Mouse (Mus musculus): ENCODE data around the gene Epb41. TPM values are rescaled to one million over a fixed set of nuclear protein-coding genes. Genes with fewer than 3 reads are reported as not detected.
A peak's percentile ranks its signal among the peaks of the same experiment; 100 is the strongest.

The Epb41 gene
- total RNA-seq (2014; rRNA removed), result 65.0 and 68.3 TPM in 2 replicates
- polyA plus RNA-seq (2015; fragmentation: Nextera tagmentation; extraction: Ambion mirVana), result 32.4 and 36.5 TPM in 2 replicates

DNA sequence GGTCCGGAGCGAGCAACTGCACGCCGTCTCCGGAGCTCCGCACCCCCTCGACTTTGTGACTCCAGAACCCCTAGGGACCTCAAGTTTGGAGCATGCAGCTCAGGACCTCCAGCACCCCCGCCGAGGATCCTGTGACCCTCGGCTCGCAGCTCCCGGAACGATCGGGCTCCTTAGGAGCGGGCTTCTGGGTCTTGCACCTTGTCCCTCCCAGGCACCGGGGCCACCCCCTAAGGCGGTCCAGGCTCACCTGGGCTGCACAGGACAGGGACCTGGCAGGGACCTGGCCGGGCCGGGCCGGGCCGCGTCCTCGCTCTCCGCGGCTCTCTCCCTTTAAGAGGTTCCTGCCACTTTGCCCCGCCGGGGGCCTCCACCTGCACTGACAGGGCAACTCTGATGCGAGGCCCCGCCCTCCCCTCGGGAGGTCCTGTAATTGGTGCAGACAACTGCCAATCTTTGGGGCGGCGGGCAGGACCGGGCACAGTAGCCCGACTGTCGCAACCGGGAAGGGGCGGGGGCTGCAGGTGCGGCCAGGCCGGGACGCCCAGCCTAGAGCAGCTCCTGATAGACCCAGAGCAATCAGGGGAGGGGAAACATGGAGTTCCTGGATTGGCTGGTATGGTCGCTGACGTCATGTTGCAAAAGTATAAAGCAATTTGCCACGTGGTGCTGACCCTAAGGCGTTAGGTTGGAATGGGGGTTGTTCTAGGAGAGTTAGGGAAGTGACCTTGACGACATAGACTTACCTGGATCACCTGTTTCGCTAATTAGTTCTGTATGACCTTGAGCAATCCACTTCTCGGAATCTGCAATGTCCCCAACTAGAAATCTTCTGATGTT lies at the start of gene Epb41:
Epb41 (minus strand) TSS at position 389 of the 837 bp plus-strand sequence.
- WGBS, result 2% methylated on average over 47 of the region's 47 CpGs
- no peak within 1 kb of the TSS for H3K27ac ChIP-seq (ENCODE audit: low read depth, low read length)
- ATAC-seq (peak; percentile 90), DNase-seq (peak; percentile 84)
- H3K9ac ChIP-seq, result peak within 1 kb of the TSS; percentile 50
- no peaks in the 10 kb centered on the region for H3K9me3 ChIP-seq (ENCODE audit: low read length)
- peak within 1 kb of the TSS; percentile 48 for H3K4me3 ChIP-seq (ENCODE audit: low read depth, low read length)
- no peak for TF ChIP-seq CTCF (IDR thresholded peaks at IDR 0.05; ENCODE audit: low read depth)
- H3K4me1 ChIP-seq (ENCODE audit: insufficient read depth), result no peaks in the 10 kb centered on the region
- H3K36me3 ChIP-seq (ENCODE audit: insufficient read depth), result no peaks in the 10 kb centered on the region
- H3K27me3 ChIP-seq (ENCODE audit: insufficient read depth, low read length), result peaks cover 33% of the 10 kb centered on the region
- peak within 1 kb of the TSS; percentile 100 for H3K4me2 ChIP-seq (ENCODE audit: low read depth)

DNA sequence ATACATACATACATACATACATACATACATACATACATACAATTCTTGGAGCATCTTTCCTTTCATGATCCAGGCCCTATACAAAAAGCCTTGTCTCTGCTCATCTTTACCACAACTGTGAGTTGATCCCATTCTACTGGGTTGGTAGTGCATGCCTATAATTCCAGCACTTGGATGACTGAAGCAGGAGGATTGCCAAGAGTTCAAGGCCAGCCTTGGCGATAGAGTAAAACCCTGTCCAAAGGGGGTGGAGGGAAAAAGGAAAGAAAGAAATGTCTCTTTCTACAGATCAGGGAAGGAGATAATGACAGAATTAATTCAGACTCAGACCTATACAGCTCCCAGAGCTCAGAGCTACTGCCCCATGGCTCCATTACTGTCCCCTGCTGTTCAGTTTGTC lies 48.0 kb upstream of the Epb41 start:
- Histone ChIP-seq H3K36me3 (ENCODE audit: insufficient read depth) (no peaks in the 10 kb centered on the region), H3K9me3 (ENCODE audit: low read length) (no peaks in the 10 kb centered on the region), H3K9ac (no peak overlapping the region), H3K27me3 (ENCODE audit: insufficient read depth, low read length) (no peaks in the 10 kb centered on the region), H3K4me3 (ENCODE audit: low read depth, low read length) (no peak overlapping the region), H3K4me1 (ENCODE audit: insufficient read depth) (no peaks in the 10 kb centered on the region), H3K27ac (ENCODE audit: low read depth, low read length) (no peak overlapping the region), H3K4me2 (ENCODE audit: low read depth) (no peak overlapping the region)
- ATAC-seq, result no peak
- 50% methylated on average over 1 of the region's 1 CpGs for WGBS
- no peak for TF ChIP-seq CTCF (IDR thresholded peaks at IDR 0.05; ENCODE audit: low read depth)
- no peak for DNase-seq

DNA sequence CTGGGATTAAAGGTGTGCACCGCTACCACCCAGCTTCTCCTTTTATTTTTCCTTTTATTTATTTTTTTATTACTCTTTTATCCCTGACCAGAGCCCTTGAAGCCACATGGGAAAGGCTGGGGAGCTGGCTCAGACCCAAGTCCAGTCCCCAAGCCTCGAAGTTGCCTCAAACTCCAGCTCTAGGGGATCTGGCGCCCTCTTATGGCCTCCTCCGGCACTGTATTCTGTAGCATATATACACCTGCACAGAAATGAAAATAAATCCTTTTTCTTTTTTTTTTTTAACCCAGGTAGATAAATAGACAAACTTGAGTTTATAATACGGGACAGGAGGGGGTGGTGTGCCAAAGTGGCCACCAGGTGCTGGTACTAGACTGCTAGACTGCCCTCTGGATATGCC lies 46.6 kb upstream of the Epb41 start:
- TF ChIP-seq CTCF (IDR thresholded peaks at IDR 0.05; ENCODE audit: low read depth), result 0 out of 2 replicates have a peak, but pooled peaks have one; percentile 18
- WGBS, result 82% methylated on average over 5 of the region's 5 CpGs
- ATAC-seq, result no peak

DNA sequence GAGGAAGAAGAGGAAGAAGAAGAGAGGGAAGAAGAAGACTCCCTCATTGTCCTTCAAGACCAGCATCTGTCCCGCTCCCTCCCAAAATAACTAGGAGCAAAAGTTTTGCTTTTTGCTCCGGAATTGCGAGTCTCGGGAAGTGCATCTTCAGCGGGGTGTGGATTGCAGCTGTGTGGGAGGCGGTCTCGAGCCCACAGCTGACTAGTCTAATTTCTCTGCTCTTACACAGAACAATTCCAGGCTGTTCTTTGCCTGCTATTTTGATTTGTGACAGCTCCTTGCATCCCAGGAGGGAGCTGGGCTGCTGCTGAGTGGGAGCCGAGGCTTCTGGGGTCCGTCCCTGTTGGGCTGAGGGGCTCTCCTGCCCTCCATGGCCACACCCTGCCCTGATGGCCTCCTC lies 44.4 kb upstream of the Epb41 start:
- no peak overlapping the region for H3K4me3 ChIP-seq (ENCODE audit: low read depth, low read length)
- H3K9ac ChIP-seq, result no peak overlapping the region
- no peak for TF ChIP-seq CTCF (IDR thresholded peaks at IDR 0.05; ENCODE audit: low read depth)
- WGBS, result 60% methylated on average over 9 of the region's 9 CpGs
- DNase-seq (no peak), ATAC-seq (no peak)
- no peaks in the 10 kb centered on the region for H3K9me3 ChIP-seq (ENCODE audit: low read length)
- no peaks in the 10 kb centered on the region for H3K4me1 ChIP-seq (ENCODE audit: insufficient read depth)
- no peak overlapping the region for H3K27ac ChIP-seq (ENCODE audit: low read depth, low read length)
- H3K27me3 ChIP-seq (ENCODE audit: insufficient read depth, low read length), result no peaks in the 10 kb centered on the region
- H3K36me3 ChIP-seq (ENCODE audit: insufficient read depth), result no peaks in the 10 kb centered on the region
- H3K4me2 ChIP-seq (ENCODE audit: low read depth), result no peak overlapping the region

More for the DNA sequence above, 46.6 kb upstream of the Epb41 start:
- Histone ChIP-seq H3K4me1 (ENCODE audit: insufficient read depth) (no peaks in the 10 kb centered on the region), H3K4me3 (ENCODE audit: low read depth, low read length) (no peak overlapping the region), H3K9me3 (ENCODE audit: low read length) (no peaks in the 10 kb centered on the region), H3K27ac (ENCODE audit: low read depth, low read length) (no peak overlapping the region), H3K9ac (no peak overlapping the region), H3K4me2 (ENCODE audit: low read depth) (no peak overlapping the region), H3K27me3 (ENCODE audit: insufficient read depth, low read length) (no peaks in the 10 kb centered on the region), H3K36me3 (ENCODE audit: insufficient read depth) (no peaks in the 10 kb centered on the region)
- no peak for DNase-seq

DNA sequence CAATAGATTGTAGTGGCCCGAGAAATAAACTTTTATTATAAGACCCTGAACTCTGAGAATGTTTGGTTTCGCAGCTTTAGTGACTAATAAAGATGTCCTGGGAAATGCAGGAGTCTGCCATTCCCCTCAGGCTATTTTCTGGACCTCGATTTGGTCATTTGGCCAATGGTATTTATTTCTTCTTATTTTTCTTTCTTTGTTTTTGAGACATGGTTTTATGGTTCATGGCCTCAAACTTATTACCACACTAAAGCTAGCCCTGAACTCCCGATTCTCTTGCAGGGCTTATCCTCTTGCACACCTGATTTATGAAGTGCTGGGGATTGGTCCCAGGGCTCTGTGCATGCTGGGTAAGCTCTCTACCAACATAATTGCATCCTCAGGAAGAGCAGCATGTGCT lies 41.2 kb upstream of the Epb41 start:
- no peak for TF ChIP-seq CTCF (IDR thresholded peaks at IDR 0.05; ENCODE audit: low read depth)
- no peaks in the 10 kb centered on the region for H3K4me1 ChIP-seq (ENCODE audit: insufficient read depth)
- H3K4me3 ChIP-seq (ENCODE audit: low read depth, low read length), result no peak overlapping the region
- DNase-seq (no peak), ATAC-seq (no peak)
- H3K36me3 ChIP-seq (ENCODE audit: insufficient read depth), result no peaks in the 10 kb centered on the region
- 90% methylated on average over 4 of the region's 4 CpGs for WGBS
- H3K4me2 ChIP-seq (ENCODE audit: low read depth), result no peak overlapping the region
- H3K9me3 ChIP-seq (ENCODE audit: low read length), result no peaks in the 10 kb centered on the region
- H3K27me3 ChIP-seq (ENCODE audit: insufficient read depth, low read length), result no peaks in the 10 kb centered on the region
- no peak overlapping the region for H3K27ac ChIP-seq (ENCODE audit: low read depth, low read length)
- H3K9ac ChIP-seq, result no peak overlapping the region

DNA sequence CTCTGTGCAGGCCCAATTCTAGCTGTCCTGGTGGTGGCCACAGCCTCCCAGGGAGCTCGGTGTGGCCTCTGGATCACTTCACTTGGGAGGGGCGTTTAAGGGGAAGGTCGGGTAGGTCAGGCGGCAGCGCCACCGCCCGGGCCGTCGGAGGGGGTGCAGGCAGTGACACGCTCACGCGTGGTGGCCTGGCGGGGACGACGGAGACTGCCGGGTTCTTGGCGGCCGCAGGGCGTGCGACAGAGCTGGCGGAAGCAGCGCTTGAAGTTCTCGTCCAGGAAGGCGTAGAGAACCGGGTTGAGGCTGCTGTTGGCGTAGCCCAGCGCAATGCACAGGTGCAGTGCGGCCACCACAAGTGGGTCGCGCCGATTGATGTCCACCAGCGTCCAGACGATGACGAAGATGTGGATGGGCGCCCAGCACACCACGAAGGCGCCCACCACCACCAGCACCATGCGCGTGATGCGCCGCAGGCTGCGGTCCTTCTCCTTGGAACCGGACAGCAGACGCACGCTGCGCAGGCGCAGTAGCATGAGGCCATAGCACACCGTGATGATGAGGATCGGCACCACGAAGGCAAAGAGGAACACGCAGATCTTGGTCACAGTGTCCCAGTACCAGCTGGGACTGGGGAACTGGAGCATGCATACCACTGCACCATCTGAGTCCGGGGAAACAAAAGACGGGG lies 38.4 kb upstream of the Epb41 start:
- 51% methylated on average over 53 of the region's 53 CpGs for WGBS
- H3K27me3 ChIP-seq (ENCODE audit: insufficient read depth, low read length), result no peaks in the 10 kb centered on the region
- H3K9me3 ChIP-seq (ENCODE audit: low read length), result no peaks in the 10 kb centered on the region
- H3K27ac ChIP-seq (ENCODE audit: low read depth, low read length), result no peak overlapping the region
- TF ChIP-seq CTCF (IDR thresholded peaks at IDR 0.05; ENCODE audit: low read depth), result peak; percentile 17; the same call in 1 of the 2 replicates
- peak; percentile 50 for DNase-seq
- peak overlapping the region; percentile 32 for H3K4me3 ChIP-seq (ENCODE audit: low read depth, low read length)
- ATAC-seq, result no peak
- H3K9ac ChIP-seq, result peak overlapping the region; percentile 22; the same call in 1 of the 2 replicates
- no peaks in the 10 kb centered on the region for H3K36me3 ChIP-seq (ENCODE audit: insufficient read depth)
- no peaks in the 10 kb centered on the region for H3K4me1 ChIP-seq (ENCODE audit: insufficient read depth)
- peak overlapping the region; percentile 50 for H3K4me2 ChIP-seq (ENCODE audit: low read depth)

DNA sequence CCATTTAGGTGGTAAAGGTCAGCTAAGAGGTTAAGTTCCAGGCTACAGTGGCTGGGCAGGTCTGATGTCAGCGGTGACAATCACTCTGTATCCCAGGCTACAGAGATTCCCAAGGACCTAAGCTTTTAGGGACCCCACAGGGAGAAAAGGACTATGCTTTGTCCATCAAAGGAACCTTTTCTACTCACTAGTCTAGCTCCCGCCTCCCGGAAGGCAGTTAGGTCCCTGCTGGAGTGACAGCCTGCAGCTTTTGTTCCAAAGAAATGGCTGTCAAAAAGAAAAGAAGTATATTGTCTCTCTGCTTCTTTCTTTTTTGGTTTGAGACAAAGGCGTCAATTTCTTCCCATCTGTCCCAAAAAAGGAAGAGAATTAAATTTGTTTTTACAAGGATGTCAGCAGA lies 36.1 kb upstream of the Epb41 start:
- H3K36me3 ChIP-seq (ENCODE audit: insufficient read depth), result no peaks in the 10 kb centered on the region
- DNase-seq, result peak; percentile 41
- 19% methylated on average over 4 of the region's 4 CpGs for WGBS
- no peaks in the 10 kb centered on the region for H3K27me3 ChIP-seq (ENCODE audit: insufficient read depth, low read length)
- H3K9me3 ChIP-seq (ENCODE audit: low read length), result no peaks in the 10 kb centered on the region
- H3K4me2 ChIP-seq (ENCODE audit: low read depth), result no peak overlapping the region
- H3K4me1 ChIP-seq (ENCODE audit: insufficient read depth), result no peaks in the 10 kb centered on the region
- peak overlapping the region; percentile 40; the same call in 1 of the 2 replicates for H3K27ac ChIP-seq (ENCODE audit: low read depth, low read length)
- H3K9ac ChIP-seq, result no peak overlapping the region
- ATAC-seq, result peak; percentile 63; the same call in 1 of the 2 replicates
- no peak overlapping the region for H3K4me3 ChIP-seq (ENCODE audit: low read depth, low read length)
- no peak for TF ChIP-seq CTCF (IDR thresholded peaks at IDR 0.05; ENCODE audit: low read depth)
